Mouse (Mus musculus) frontal cortex, adult (tissue): ENCODE data around the gene Adam25.
"Not testable (repeated sequence)": the region's sequence is repeated elsewhere in the genome, so short reads cannot be mapped to it uniquely, and the experiment has no call there.

Source experiments
- ATAC-seq: cut with Nextera tagmentation; 2 replicates; pipeline ENCODE4 v1.9.2; 2017; ENCODE audit warnings: mild to moderate bottlenecking, moderate library complexity, mixed read lengths; ENCODE audit not compliant: low TSS enrichment

Gene Adam25

GRCm38 (mm10) chr8:40751908-40752307 is at the start of gene Adam25:
TSS of gene Adam25 (plus strand) at chr8:40752208.
- not testable (repeated sequence) for ATAC-seq

- not testable (repeated sequence) for ATAC-seq
These were observed 36.6 kb upstream of the Adam25 start for GRCm38 (mm10) chr8:40715406-40715805.

- no peak for ATAC-seq
These were observed 36.0 kb upstream of the Adam25 start for GRCm38 (mm10) chr8:40715986-40716385.

- ATAC-seq = no peak
These were observed 31.3 kb downstream of the Adam25 start for GRCm38 (mm10) chr8:40783320-40783719.

GRCm38 (mm10) chr8:40792973-40793372 is 41.0 kb downstream of the Adam25 start, which contains the start of gene Adam20:
TSS of gene Adam20 (plus strand) at chr8:40793273.
- not testable (repeated sequence) for ATAC-seq

GRCm38 (mm10) chr8:40803379-40804079 is 51.5 kb downstream of the Adam25 start:
- no peak for ATAC-seq
